Mouse (Mus musculus) hindbrain, embryonic 14.5 days (tissue): ENCODE measurements around the gene Tmem14a. TPM values are rescaled to one million over a fixed set of nuclear protein-coding genes. Genes with fewer than 3 reads are reported as not detected.
"Not testable (repeated sequence)": the region's sequence is repeated elsewhere in the genome, so short reads cannot be mapped to it uniquely, and the experiment has no call there.

Source experiments
- ATAC-seq: fragments of 200-750 bp; cut with Nextera tagmentation; 2 replicates; pipeline ENCODE4 v1.8.0; 2017; ENCODE audit warnings: moderate number of reproducible peaks, mild to moderate bottlenecking, moderate TSS enrichment, moderate library complexity; ENCODE audit not compliant: low FRiP score
- DNase-seq: peaks from one replicate; pipeline ENCODE4 v3.0.0-alpha.2; 2015; ENCODE audit warnings: low spot score
- H3K27ac ChIP-seq: fragments of 300-500 bp; sonication (generic); 2 replicates; pipeline ENCODE4 v1.5.1; 2014; ENCODE audit warnings: mild to moderate bottlenecking, moderate library complexity
- H3K27me3 ChIP-seq: fragments of 300-500 bp; sonication (generic); 2 replicates; pipeline ENCODE4 v1.6.1; 2014; ENCODE audit warnings: mild to moderate bottlenecking, low read length, mixed read lengths; ENCODE audit not compliant: control insufficient read depth, insufficient read depth
- H3K36me3 ChIP-seq: fragments of 300-500 bp; sonication (generic); replicated peaks from 2 replicates; pipeline ENCODE4 v1.6.1; 2014; ENCODE audit not compliant: control insufficient read depth, insufficient read depth
- H3K4me1 ChIP-seq: fragments of 300-500 bp; sonication (generic); replicated peaks from 2 replicates; pipeline ENCODE4 v1.6.1; 2014; ENCODE audit warnings: antibody characterized with exemption, low read length, mixed read lengths; ENCODE audit not compliant: control insufficient read depth, insufficient read depth
- H3K4me2 ChIP-seq: fragments of 300-500 bp; sonication (generic); replicated peaks from 2 replicates; pipeline ENCODE4 v1.6.1; 2014; ENCODE audit warnings: mild to moderate bottlenecking, moderate library complexity
- H3K4me3 ChIP-seq: fragments of 300-500 bp; sonication (generic); replicated peaks from 2 replicates; pipeline ENCODE4 v1.5.1; 2014; ENCODE audit warnings: mild to moderate bottlenecking, low read length
- H3K9ac ChIP-seq: fragments of 300-500 bp; sonication (generic); 2 replicates; pipeline ENCODE4 v1.6.1; 2014
- H3K9me3 ChIP-seq: fragments of 300-500 bp; sonication (generic); 2 replicates; pipeline ENCODE4 v1.6.1; 2016; ENCODE audit warnings: low read length; ENCODE audit not compliant: control insufficient read depth
- WGBS: fragments of 180-500 bp; shearing (Covaris S2); extraction: QIAGEN DNeasy Blood & Tissue Kit; methylation state at CpG from one replicate; pipeline ENCODE4 v1.1.7; 2014; 5-methylcytosine and 5-hydroxymethylcytosine counted together
- polyA plus RNA-seq: library from polyadenylated mRNA; unstranded; fragments of >200 nt; fragmentation: Nextera tagmentation; extraction: Ambion mirVana; gene quantifications from 2 replicates; pipeline ENCODE4 v1.2.1, GENCODE M21; 2014

Tmem14a gene
- polyA plus RNA-seq, 1 experiment from 2014 or later = 19.5 TPM

DNA sequence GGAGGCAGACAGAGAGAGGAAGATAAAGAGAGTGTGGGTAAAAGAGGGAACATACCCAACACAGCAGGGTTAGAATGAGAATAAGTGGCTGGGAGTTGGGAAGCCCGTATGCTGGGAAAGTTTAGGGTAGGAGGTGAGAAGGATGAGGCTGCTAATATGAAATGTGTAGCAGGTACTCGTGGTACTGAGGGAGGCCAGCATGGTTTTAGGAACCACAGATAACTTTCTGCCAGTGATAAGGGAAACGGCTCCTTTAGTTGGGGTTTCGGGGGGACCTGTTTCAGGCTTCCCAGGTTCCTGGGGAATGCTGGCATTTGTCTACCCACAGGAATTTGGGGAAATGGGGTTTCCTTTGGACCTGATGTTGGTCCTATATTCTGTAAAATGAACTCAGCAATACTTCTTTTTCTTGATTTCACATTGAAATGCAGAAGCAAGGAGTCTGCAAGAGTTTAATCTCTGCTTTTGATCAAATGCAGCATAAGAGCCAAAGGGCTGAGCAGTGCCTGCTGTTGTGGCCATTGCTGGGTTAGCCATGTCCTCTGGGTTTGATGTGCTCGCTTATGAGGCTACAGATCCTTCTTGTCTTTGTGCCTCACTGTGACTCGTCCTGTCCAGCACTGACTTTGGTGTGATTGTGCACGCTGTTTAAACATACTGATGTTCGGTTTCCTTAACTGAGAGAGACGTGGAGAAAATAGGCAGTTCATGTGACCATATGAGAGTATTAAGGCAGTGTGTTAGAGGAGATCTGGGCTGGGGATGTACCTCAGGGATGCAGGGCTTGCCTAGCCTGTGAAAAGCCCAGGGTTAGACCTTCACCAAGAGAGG lies 30.4 kb downstream of the Tmem14a start:
- H3K27ac ChIP-seq = no peak overlapping the region
- DNase-seq (no peak), ATAC-seq (no peak)
- H3K4me3 ChIP-seq = no peak overlapping the region
- no peaks in the 10 kb centered on the region for H3K27me3 ChIP-seq
- no peaks in the 10 kb centered on the region for H3K4me1 ChIP-seq
- H3K9ac ChIP-seq = no peak overlapping the region
- no peak overlapping the region for H3K4me2 ChIP-seq
- WGBS = 89% methylated on average over 9 of the region's 9 CpGs
- H3K9me3 ChIP-seq = no peaks in the 10 kb centered on the region
- no peaks in the 10 kb centered on the region for H3K36me3 ChIP-seq

DNA sequence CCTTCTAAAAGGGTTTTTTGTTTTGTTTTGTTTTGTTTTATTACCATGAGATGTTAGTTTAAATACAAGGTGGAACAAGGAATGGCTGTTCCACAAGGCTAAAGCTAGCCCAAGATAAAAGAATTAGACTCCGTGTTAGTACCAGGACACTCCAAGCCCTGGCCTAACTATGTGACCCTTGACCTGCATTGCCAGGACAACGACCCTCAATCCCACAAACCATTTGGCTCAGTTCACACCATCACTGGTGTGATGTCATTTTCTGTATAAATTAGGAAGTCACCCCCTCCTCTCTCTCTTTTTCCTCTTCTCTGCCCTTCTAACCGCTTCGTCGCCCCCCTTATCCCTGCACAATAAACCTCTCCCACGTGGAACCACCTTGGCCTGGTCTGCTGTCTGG lies 33.3 kb downstream of the Tmem14a start:
- ATAC-seq = no peak
- Histone ChIP-seq H3K4me1 (no peaks in the 10 kb centered on the region), H3K4me2 (no peak overlapping the region), H3K27me3 (no peaks in the 10 kb centered on the region), H3K9ac (no peak overlapping the region), H3K9me3 (no peaks in the 10 kb centered on the region), H3K36me3 (no peaks in the 10 kb centered on the region), H3K4me3 (no peak overlapping the region), H3K27ac (no peak overlapping the region)
- DNase-seq = no peak
- 22% methylated on average over 6 of the region's 6 CpGs for WGBS

DNA sequence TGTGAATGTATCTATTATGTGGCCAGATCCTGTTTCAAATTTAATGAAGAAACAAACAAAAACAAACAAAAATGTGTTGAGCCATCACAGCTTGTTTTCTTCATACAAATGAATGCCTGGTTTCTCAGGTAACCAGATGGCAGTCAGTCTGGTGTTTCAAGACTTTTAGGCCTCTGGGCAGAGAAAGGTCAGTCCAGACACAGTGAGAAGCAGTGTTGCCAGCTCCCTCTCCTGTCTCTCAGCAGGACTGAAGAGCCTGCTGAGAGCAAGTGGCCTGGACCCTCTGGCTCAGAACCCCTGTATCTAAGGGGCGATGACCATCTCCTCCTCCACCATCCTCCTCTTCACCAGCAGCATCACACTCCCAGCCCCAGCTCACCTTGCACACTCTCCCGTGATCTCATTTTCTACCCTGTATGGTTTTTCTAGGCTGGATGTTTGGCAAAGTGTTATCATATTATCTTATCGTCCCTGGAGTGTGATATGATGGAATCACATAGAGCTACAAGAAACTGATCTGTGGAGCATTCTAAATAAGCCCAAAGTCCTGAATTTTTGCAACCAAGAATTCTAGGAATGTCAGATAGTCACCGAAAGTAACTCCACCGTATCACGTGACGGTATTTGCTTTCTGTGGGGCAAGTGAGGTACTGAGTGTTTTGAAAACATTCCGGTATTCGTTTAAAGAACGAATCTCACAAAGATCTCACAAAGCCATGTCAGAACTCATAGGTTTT lies 34.4 kb downstream of the Tmem14a start:
- ATAC-seq = no peak
- H3K4me2 ChIP-seq = no peak overlapping the region
- H3K9ac ChIP-seq = no peak overlapping the region

GRCm38 (mm10) chr1:21253303-21253650 lies 34.9 kb downstream of the Tmem14a start:
- no peak for DNase-seq
- Histone ChIP-seq H3K4me3 (no peak overlapping the region), H3K27ac (no peak overlapping the region), H3K36me3 (no peaks in the 10 kb centered on the region), H3K4me1 (no peaks in the 10 kb centered on the region), H3K27me3 (no peaks in the 10 kb centered on the region), H3K9ac (no peak overlapping the region), H3K9me3 (no peaks in the 10 kb centered on the region), H3K4me2 (no peak overlapping the region)
- no peak for ATAC-seq
- 90% methylated on average over 1 of the region's 1 CpGs for WGBS

More for the DNA sequence above, 34.4 kb downstream of the Tmem14a start:
- DNase-seq = no peak
- H3K27me3 ChIP-seq = no peaks in the 10 kb centered on the region
- H3K36me3 ChIP-seq = no peaks in the 10 kb centered on the region
- H3K4me3 ChIP-seq = no peak overlapping the region
- H3K4me1 ChIP-seq = no peaks in the 10 kb centered on the region
- no peak overlapping the region for H3K27ac ChIP-seq
- WGBS = 92% methylated on average over 10 of the region's 10 CpGs
- H3K9me3 ChIP-seq = no peaks in the 10 kb centered on the region

GRCm38 (mm10) chr1:21253856-21254255 lies 35.5 kb downstream of the Tmem14a start:
- no peaks in the 10 kb centered on the region for H3K27me3 ChIP-seq
- no peak overlapping the region for H3K27ac ChIP-seq
- no peak for ATAC-seq
- H3K9me3 ChIP-seq = no peaks in the 10 kb centered on the region
- no peak overlapping the region for H3K4me3 ChIP-seq
- H3K36me3 ChIP-seq = no peaks in the 10 kb centered on the region
- no peak for DNase-seq
- H3K9ac ChIP-seq = no peak overlapping the region
- H3K4me2 ChIP-seq = no peak overlapping the region
- 82% methylated on average over 4 of the region's 4 CpGs for WGBS
- H3K4me1 ChIP-seq = no peaks in the 10 kb centered on the region

DNA sequence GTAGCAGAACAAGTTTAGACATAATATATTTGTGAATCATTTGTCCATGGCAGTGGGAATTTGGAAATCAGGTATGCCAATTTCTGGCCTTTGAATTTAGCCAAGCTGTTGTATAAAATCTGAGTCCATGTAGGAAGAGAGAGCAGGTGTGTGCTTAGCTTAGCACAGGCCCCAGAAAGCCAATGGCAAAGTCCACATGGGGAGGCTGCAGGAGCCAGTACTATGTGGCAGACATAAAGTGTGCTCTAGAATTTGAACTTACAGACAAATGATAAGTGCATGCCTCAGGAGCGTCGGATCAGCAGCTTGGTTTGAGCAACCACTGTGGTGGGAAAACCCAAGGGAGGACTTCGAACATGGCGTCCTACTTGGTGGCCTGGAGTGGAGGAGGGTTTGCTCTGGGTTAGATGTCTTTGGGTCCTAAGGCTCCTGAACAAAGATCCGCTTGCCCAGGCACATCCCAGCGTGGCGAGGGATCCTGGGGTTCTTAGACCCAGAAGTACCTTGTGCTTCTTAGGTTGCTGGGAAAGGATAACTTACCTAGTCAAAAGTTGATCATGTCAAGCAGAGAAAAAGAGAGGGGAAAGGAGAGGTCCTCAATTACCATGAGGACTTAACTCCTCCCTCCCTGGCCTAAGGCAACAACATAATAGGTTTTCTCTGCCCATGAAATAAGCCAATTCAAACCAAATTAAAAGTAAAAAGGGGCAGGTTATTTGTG lies 37.4 kb downstream of the Tmem14a start:
- Histone ChIP-seq H3K27ac (no peak overlapping the region), H3K4me2 (no peak overlapping the region), H3K4me3 (no peak overlapping the region), H3K9me3 (no peaks in the 10 kb centered on the region), H3K36me3 (no peaks in the 10 kb centered on the region), H3K27me3 (no peaks in the 10 kb centered on the region), H3K4me1 (no peaks in the 10 kb centered on the region), H3K9ac (no peak overlapping the region)
- DNase-seq = no peak
- ATAC-seq = no peak
- 97% methylated on average over 7 of the region's 7 CpGs for WGBS

DNA sequence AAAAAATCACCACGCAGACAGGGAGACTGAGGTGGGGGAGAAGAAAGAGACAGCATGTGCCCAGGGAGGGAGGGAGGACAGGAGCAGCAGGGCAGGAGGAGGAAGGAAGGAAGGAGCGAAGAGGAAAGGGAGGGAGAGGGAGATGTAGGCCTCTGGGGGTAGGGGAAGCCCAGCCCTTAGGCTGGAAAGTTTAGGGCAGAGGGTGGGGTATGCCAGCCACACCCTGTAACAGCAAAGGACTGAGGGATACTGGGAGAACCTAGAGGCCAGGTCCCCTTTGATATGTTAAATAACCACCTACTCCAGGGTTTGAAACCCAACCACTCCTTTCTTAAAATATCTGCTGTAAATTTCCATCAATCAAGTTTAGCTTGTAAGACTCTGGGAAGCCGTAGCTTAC lies 38.0 kb downstream of the Tmem14a start:
- Histone ChIP-seq H3K27me3 (no peaks in the 10 kb centered on the region), H3K9me3 (no peaks in the 10 kb centered on the region), H3K4me1 (no peaks in the 10 kb centered on the region), H3K9ac (no peak overlapping the region), H3K4me2 (no peak overlapping the region), H3K36me3 (no peaks in the 10 kb centered on the region), H3K27ac (no peak overlapping the region), H3K4me3 (no peak overlapping the region)
- 65% methylated on average over 3 of the region's 3 CpGs for WGBS
- ATAC-seq (no peak), DNase-seq (no peak)

DNA sequence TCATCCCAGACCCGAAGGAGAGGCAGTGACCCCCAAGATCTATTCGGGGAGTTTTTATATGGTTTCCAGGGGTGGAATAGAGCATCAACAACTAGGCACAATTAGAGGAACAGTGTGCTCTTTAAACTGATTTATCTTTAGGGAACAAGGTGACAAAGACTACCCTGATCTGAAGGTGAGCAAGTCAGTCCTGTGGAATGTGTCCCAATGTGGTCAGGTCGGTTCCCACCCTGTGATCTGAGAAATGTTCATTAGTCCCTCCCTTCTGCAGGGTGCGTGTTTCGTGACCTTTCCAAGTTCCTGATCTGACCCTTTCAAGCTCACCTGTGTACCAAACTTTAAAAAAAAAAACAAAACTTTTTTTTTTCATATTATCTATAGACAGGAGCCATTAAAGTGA lies 38.5 kb downstream of the Tmem14a start:
- no peak overlapping the region for H3K9ac ChIP-seq
- no peaks in the 10 kb centered on the region for H3K4me1 ChIP-seq
- no peak overlapping the region for H3K4me3 ChIP-seq
- no peaks in the 10 kb centered on the region for H3K9me3 ChIP-seq
- ATAC-seq = no peak
- DNase-seq = no peak
- WGBS = 81% methylated on average over 5 of the region's 5 CpGs
- H3K36me3 ChIP-seq = no peaks in the 10 kb centered on the region
- no peaks in the 10 kb centered on the region for H3K27me3 ChIP-seq
- no peak overlapping the region for H3K4me2 ChIP-seq
- H3K27ac ChIP-seq = no peak overlapping the region

DNA sequence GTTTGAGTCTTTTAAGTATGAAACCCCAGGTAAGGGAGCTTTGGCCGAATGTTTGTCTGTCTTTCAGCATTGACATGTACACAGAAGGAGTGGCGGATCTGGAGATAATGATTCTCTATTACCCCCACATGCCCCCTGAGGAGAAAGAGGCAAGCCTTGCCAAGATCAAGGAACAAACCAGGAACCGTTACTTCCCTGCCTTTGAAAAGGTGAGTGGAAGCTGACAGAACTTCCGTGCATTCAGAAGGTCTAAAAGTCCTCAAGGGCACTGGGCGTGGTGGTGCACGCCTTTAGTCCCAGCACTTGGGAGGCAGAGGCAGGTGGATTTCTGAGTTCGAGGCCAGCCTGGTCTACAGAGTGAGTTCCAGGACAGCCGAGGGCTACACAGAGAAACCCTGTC lies 41.6 kb downstream of the Tmem14a start:
- not testable (repeated sequence) for DNase-seq, H3K9ac ChIP-seq, H3K4me2 ChIP-seq, H3K4me1 ChIP-seq, H3K27ac ChIP-seq, H3K9me3 ChIP-seq, H3K27me3 ChIP-seq, H3K36me3 ChIP-seq, H3K4me3 ChIP-seq, ATAC-seq
- WGBS = 92% methylated on average over 8 of the region's 8 CpGs
